Mouse (Mus musculus) left cerebral cortex, adult 8-10 months (tissue): ENCODE results near the gene Polr2c. TPM values are rescaled to one million over a fixed set of nuclear protein-coding genes. Genes with fewer than 3 reads are reported as not detected.

Source experiments
- DNase-seq, 2 experiments: peaks; one replicate each; pipeline ENCODE4 v3.0.0; 2022; ENCODE audit warnings: low spot score in 2 of 2
- total RNA-seq, 4 experiments: library from RNA; stranded (reverse); gene quantifications; 2 replicates each; pipeline ENCODE4 v1.2.4; 2022

The Polr2c gene
- total RNA-seq, 4 experiments from 2014 or later, result 64.6 to 75.4 (median 67.0) TPM

DNA sequence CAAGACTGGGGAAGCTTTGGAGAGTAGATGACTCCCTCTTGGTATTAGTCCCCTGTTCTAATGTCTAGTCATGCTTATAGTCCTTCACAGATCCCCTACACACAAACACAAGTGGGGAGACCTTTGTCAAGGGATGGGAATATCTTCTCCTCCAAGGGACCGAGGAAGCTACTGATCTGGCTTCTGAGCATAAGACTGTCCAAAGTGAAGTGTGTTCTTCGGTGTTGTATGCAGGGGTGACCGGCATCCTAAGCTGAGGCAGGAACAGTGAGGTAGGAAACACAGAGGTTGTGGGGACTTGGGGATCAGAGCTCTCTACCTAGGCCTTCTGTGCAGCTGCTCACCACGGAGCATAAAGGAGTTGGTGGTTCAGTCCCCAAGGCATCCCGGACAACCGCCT is 64.9 kb downstream of the Polr2c start:
- no peak for DNase-seq

- no peak for DNase-seq
Measured at GRCm38 (mm10) chr8:94922602-94923001, 65.4 kb downstream of the Polr2c start.

Other genes starting within 250 kb of the Polr2c start
- 100 to 1,000 TPM; 141 to 161 (median 143) TPM for gene Arl2bp, start 190.8 kb upstream of the Polr2c start, total RNA-seq
- gene Pllp, start 161.2 kb upstream of the Polr2c start, total RNA-seq, result 10 to 100 TPM; 50.9 to 65.5 (median 55.6) TPM
- under 1 TPM in 3 of 4 experiments, not detected in 1; 0.22 to 0.72 (median 0.39) TPM for gene Ccl22, start 111.9 kb upstream of the Polr2c start, total RNA-seq
- 100 to 1,000 TPM; 417 to 480 (median 456) TPM for gene Cx3cl1, start 85.4 kb upstream of the Polr2c start, total RNA-seq
- 10 to 100 TPM in 1 of 4 experiments, 1 to 10 TPM in 3; 8.3 to 13.8 (median 9.6) TPM for gene Ccl17, start 47.0 kb upstream of the Polr2c start, total RNA-seq
- gene Coq9, start 19.1 kb upstream of the Polr2c start, total RNA-seq, result 100 to 1,000 TPM in 1 of 4 experiments, 10 to 100 TPM in 3; 75.6 to 104 (median 90.6) TPM
- gene Ciapin1, start 19.1 kb upstream of the Polr2c start, total RNA-seq, result 10 to 100 TPM; 70.8 to 75.9 (median 72.0) TPM
- 10 to 100 TPM; 15.1 to 18.3 (median 17.3) TPM for gene Dok4, start 18.9 kb downstream of the Polr2c start, total RNA-seq
- 1 to 10 TPM; 1.2 to 2.2 (median 1.8) TPM for gene Ccdc102a, start 60.6 kb downstream of the Polr2c start, total RNA-seq
- gene Adgrg5, start 66.2 kb downstream of the Polr2c start, total RNA-seq, result under 1 TPM in 3 of 4 experiments, not detected in 1; 0.17 to 0.95 (median 0.46) TPM
- 10 to 100 TPM; 72.9 to 94.8 (median 80.5) TPM for gene Adgrg1, start 117.3 kb downstream of the Polr2c start, total RNA-seq
- gene Adgrg3, start 160.2 kb downstream of the Polr2c start, total RNA-seq, result under 1 TPM in 2 of 4 experiments, not detected in 2; 0.27 to 0.30 TPM
- gene Drc7, start 197.7 kb downstream of the Polr2c start, total RNA-seq, result 1 to 10 TPM; 1.2 to 2.6 (median 1.9) TPM
- 10 to 100 TPM; 46.1 to 50.9 (median 47.7) TPM for gene Katnb1, start 223.7 kb downstream of the Polr2c start, total RNA-seq